Mouse (Mus musculus) myocyte (in vitro differentiated cells): ENCODE data around the gene Cenpa. TPM values are rescaled to one million over a fixed set of nuclear protein-coding genes. Genes with fewer than 3 reads are reported as not detected.

Experiments used
- H3K27me3 ChIP-seq: one replicate; pipeline ENCODE4 v1.6.1; 2011; ENCODE audit not compliant: control insufficient read depth, insufficient read depth, insufficient read length
- H3K36me3 ChIP-seq: one replicate; pipeline ENCODE4 v1.6.1; 2011; ENCODE audit not compliant: control insufficient read depth, insufficient read depth
- H3K4me2 ChIP-seq: one replicate; pipeline ENCODE4 v1.6.1; 2011; ENCODE audit warnings: low read depth, control low read depth
- H3K4me3 ChIP-seq: one replicate; pipeline ENCODE4 v1.5.1; 2011; ENCODE audit warnings: mild to moderate bottlenecking, control low read depth, moderate library complexity
- H3K79me2 ChIP-seq: one replicate; pipeline ENCODE4 v1.6.1; 2011; ENCODE audit not compliant: control insufficient read depth, insufficient read depth
- H3ac ChIP-seq: one replicate; pipeline ENCODE4 v1.6.1; 2011; ENCODE audit not compliant: control insufficient read depth, insufficient read length
- CEBPB ChIP-seq: IDR thresholded peaks from 2 replicates; pipeline ENCODE4 v1.6.1; 2011; ENCODE audit warnings: mild to moderate bottlenecking, moderate library complexity; ENCODE audit not compliant: poor library complexity, insufficient read depth, severe bottlenecking
- E2F4 ChIP-seq: IDR thresholded peaks from one replicate; pipeline ENCODE4 v1.6.1; 2011; ENCODE audit warnings: mild to moderate bottlenecking, control low read depth, moderate library complexity; ENCODE audit not compliant: insufficient read depth
- MAX ChIP-seq: IDR thresholded peaks from one replicate; pipeline ENCODE4 v1.6.1; 2011; ENCODE audit warnings: low read depth, mild to moderate bottlenecking, control low read depth
- MYOD1 ChIP-seq, 3 experiments: IDR thresholded peaks; one replicate each; pipeline ENCODE4 v1.6.1; 2011; ENCODE audit warnings: control low read depth in 2 of 3, low read depth in 2 of 3, mild to moderate bottlenecking in 2 of 3, moderate library complexity in 1 of 3; ENCODE audit not compliant: insufficient read length in 2 of 3, control insufficient read depth in 1 of 3
- MYOG ChIP-seq, 3 experiments: IDR thresholded peaks; one replicate each; pipeline ENCODE4 v1.6.1; 2011; ENCODE audit warnings: control low read depth in 2 of 3, low read depth in 2 of 3, mild to moderate bottlenecking in 2 of 3; ENCODE audit not compliant: insufficient read length in 2 of 3, control insufficient read depth in 1 of 3, insufficient read depth in 1 of 3
- POLR2A ChIP-seq: IDR thresholded peaks from one replicate; pipeline ENCODE4 v1.6.1; 2011; ENCODE audit warnings: low read depth, mild to moderate bottlenecking, control low read depth, moderate library complexity; ENCODE audit not compliant: insufficient read length
- POLR2AphosphoS2 ChIP-seq: IDR thresholded peaks from one replicate; pipeline ENCODE4 v1.6.1; 2011; ENCODE audit warnings: low read depth, control low read depth; ENCODE audit not compliant: insufficient read length
- REST ChIP-seq: IDR thresholded peaks from one replicate; pipeline ENCODE4 v1.6.1; 2011; ENCODE audit warnings: mild to moderate bottlenecking, control low read depth, moderate library complexity; ENCODE audit not compliant: insufficient read depth, insufficient read length
- SRF ChIP-seq: IDR thresholded peaks from one replicate; pipeline ENCODE4 v1.6.1; 2011; ENCODE audit warnings: low read depth; ENCODE audit not compliant: control insufficient read depth, insufficient read length
- TCF12 ChIP-seq: IDR thresholded peaks from one replicate; pipeline ENCODE4 v1.6.1; 2011; ENCODE audit warnings: mild to moderate bottlenecking, control low read depth; ENCODE audit not compliant: poor library complexity, insufficient read depth, severe bottlenecking
- TCF3 ChIP-seq: IDR thresholded peaks from one replicate; pipeline ENCODE4 v1.6.1; 2011; ENCODE audit warnings: low read depth, control low read depth; ENCODE audit not compliant: insufficient read length
- USF1 ChIP-seq: IDR thresholded peaks from one replicate; pipeline ENCODE4 v1.6.1; 2011; ENCODE audit warnings: low read depth, mild to moderate bottlenecking, control low read depth, moderate library complexity
- polyA plus RNA-seq: library from polyadenylated mRNA; unstranded; fragments of >200 nt; fragmentation: generic; extraction: Trizol; gene quantifications from one replicate; pipeline ENCODE4 v1.2.1, GENCODE M21; 2012; ENCODE audit warnings: missing spikeins

The Cenpa gene
- polyA plus RNA-seq, 1 experiment: 65.3 TPM

GRCm38 (mm10) chr5:30638041-30638440 lies 28.5 kb upstream of the Cenpa start:
- Histone ChIP-seq H3K79me2 (no peaks in the 10 kb centered on the region), H3K4me2 (no peak overlapping the region), H3ac (no peak overlapping the region), H3K27me3 (peaks cover 5% of the 10 kb centered on the region), H3K36me3 (no peaks in the 10 kb centered on the region), H3K4me3 (no peak overlapping the region)
- no peak for TF ChIP-seq REST
- no peak for TF ChIP-seq USF1
- no peak for TF ChIP-seq MYOG (IDR thresholded peaks at IDR 0.05; ENCODE audit: control insufficient read depth in 1 of 3, insufficient read depth in 1 of 3, insufficient read length in 2 of 3, low read depth in 2 of 3)
- no peak for TF ChIP-seq TCF12
- TF ChIP-seq SRF: no peak
- TF ChIP-seq MYOD1 (IDR thresholded peaks at IDR 0.05; ENCODE audit: control insufficient read depth in 1 of 3, insufficient read length in 2 of 3, low read depth in 2 of 3): no peak
- TF ChIP-seq POLR2A: no peak
- no peak for TF ChIP-seq POLR2AphosphoS2

- Histone ChIP-seq H3K27me3 (no peaks in the 10 kb centered on the region), H3K36me3 (no peaks in the 10 kb centered on the region), H3K79me2 (peaks cover 6% of the 10 kb centered on the region), H3K4me2 (no peak overlapping the region), H3ac (no peak overlapping the region), H3K4me3 (no peak overlapping the region)
- no peak for TF ChIP-seq POLR2A
- no peak for TF ChIP-seq E2F4
- no peak for TF ChIP-seq USF1
- TF ChIP-seq MYOD1 (IDR thresholded peaks at IDR 0.05; ENCODE audit: control insufficient read depth in 1 of 3, insufficient read length in 2 of 3, low read depth in 2 of 3): no peak
- TF ChIP-seq POLR2AphosphoS2: no peak
- no peak for TF ChIP-seq TCF12
- TF ChIP-seq MYOG (IDR thresholded peaks at IDR 0.05; ENCODE audit: control insufficient read depth in 1 of 3, insufficient read depth in 1 of 3, insufficient read length in 2 of 3, low read depth in 2 of 3): no peak
- no peak for TF ChIP-seq CEBPB
- no peak for TF ChIP-seq TCF3
- no peak for TF ChIP-seq REST
- TF ChIP-seq MAX: no peak
- TF ChIP-seq SRF: no peak
These were observed 22.9 kb upstream of the Cenpa start for GRCm38 (mm10) chr5:30643477-30644179.

GRCm38 (mm10) chr5:30646036-30646435 lies 20.5 kb upstream of the Cenpa start:
- H3ac ChIP-seq: no peak overlapping the region
- no peak overlapping the region for H3K4me3 ChIP-seq
- no peaks in the 10 kb centered on the region for H3K36me3 ChIP-seq
- no peak overlapping the region for H3K4me2 ChIP-seq
- peaks cover 17% of the 10 kb centered on the region for H3K79me2 ChIP-seq
- TF ChIP-seq USF1: no peak
- no peak for TF ChIP-seq E2F4
- TF ChIP-seq POLR2A: no peak
- no peak for TF ChIP-seq POLR2AphosphoS2
- TF ChIP-seq TCF3: no peak
- no peak for TF ChIP-seq SRF
- no peak for TF ChIP-seq REST
- TF ChIP-seq MAX: no peak
- TF ChIP-seq MYOG (IDR thresholded peaks at IDR 0.05; ENCODE audit: control insufficient read depth in 1 of 3, insufficient read depth in 1 of 3, insufficient read length in 2 of 3, low read depth in 2 of 3): no peak
- TF ChIP-seq MYOD1 (IDR thresholded peaks at IDR 0.05; ENCODE audit: control insufficient read depth in 1 of 3, insufficient read length in 2 of 3, low read depth in 2 of 3): no peak
- TF ChIP-seq CEBPB: no peak
- no peak for TF ChIP-seq TCF12
- H3K27me3 ChIP-seq: no peaks in the 10 kb centered on the region

GRCm38 (mm10) chr5:30647396-30647795 lies 19.2 kb upstream of the Cenpa start:
- Histone ChIP-seq H3K36me3 (no peaks in the 10 kb centered on the region), H3K4me3 (peak overlapping the region; percentile 86), H3K4me2 (peak overlapping the region; percentile 93), H3K79me2 (peaks cover 17% of the 10 kb centered on the region), H3K27me3 (no peaks in the 10 kb centered on the region), H3ac (peak overlapping the region; percentile 63)
- TF ChIP-seq POLR2AphosphoS2: no peak
- no peak for TF ChIP-seq TCF12
- TF ChIP-seq MAX: no peak
- no peak for TF ChIP-seq USF1
- TF ChIP-seq TCF3: no peak
- no peak for TF ChIP-seq MYOD1 (IDR thresholded peaks at IDR 0.05; ENCODE audit: control insufficient read depth in 1 of 3, insufficient read length in 2 of 3, low read depth in 2 of 3)
- no peak for TF ChIP-seq POLR2A
- no peak for TF ChIP-seq REST
- TF ChIP-seq CEBPB: no peak
- TF ChIP-seq MYOG (IDR thresholded peaks at IDR 0.05; ENCODE audit: control insufficient read depth in 1 of 3, insufficient read depth in 1 of 3, insufficient read length in 2 of 3, low read depth in 2 of 3): no peak
- no peak for TF ChIP-seq SRF
- TF ChIP-seq E2F4: no peak
